Mouse (Mus musculus): Measurements from ENCODE around the gene Gm20479. TPM values are rescaled to one million over a fixed set of nuclear protein-coding genes. Genes with fewer than 3 reads are reported as not detected.

Gene Gm20479
- polyA plus RNA-seq, 1 experiment from 2014 or later = not detected

GRCm38 (mm10) chr7:27342595-27342994 is 14.6 kb downstream of the Gm20479 start:
- ATAC-seq (ENCODE audit: low FRiP score, low read depth) = no peak
- 43% methylated on average over 4 of the region's 4 CpGs for WGBS
- Histone ChIP-seq H3K27me3 (replicated peaks) (peaks cover 18% of the 10 kb centered on the region), H3K27ac (no peak overlapping the region), H3K4me1 (peaks cover 11% of the 10 kb centered on the region), H3K9me3 (no peaks in the 10 kb centered on the region), H3K4me2 (replicated peaks) (no peak overlapping the region), H3K36me3 (peaks cover 57% of the 10 kb centered on the region), H3K9ac (no peak overlapping the region), H3K4me3 (no peak overlapping the region)

DNA sequence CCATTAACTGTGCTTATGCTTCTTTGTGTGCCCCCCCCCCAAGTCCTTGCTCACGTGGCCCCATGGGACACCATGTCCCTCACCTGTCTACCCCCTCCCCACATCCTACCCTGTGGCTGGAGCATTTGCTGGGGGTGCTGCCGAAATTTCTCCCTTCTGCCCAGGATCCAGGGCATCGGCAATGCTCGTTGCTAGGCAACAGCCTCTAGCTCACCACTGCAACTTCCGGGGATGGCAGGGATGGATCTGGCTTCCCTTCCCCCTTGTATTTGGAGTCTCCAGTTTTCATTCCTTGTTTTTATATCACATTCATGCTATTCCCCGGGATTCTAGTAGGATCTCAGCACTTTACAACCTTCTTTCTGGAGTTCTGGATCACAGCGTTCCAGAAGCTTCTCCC is 17.7 kb downstream of the Gm20479 start:
- H3K9ac ChIP-seq = no peak overlapping the region
- H3K4me3 ChIP-seq = peak overlapping the region; percentile 16; the same call in 1 of the 2 replicates
- peaks cover 28% of the 10 kb centered on the region for H3K4me1 ChIP-seq
- ATAC-seq (ENCODE audit: low FRiP score, low read depth) = no peak
- no peaks in the 10 kb centered on the region for H3K9me3 ChIP-seq
- H3K27ac ChIP-seq = no peak overlapping the region
- peak overlapping the region; percentile 46 for H3K4me2 ChIP-seq (replicated peaks)
- WGBS = 22% methylated on average over 7 of the region's 7 CpGs
- H3K36me3 ChIP-seq = peaks cover 31% of the 10 kb centered on the region
- peaks cover 36% of the 10 kb centered on the region for H3K27me3 ChIP-seq (replicated peaks)

DNA sequence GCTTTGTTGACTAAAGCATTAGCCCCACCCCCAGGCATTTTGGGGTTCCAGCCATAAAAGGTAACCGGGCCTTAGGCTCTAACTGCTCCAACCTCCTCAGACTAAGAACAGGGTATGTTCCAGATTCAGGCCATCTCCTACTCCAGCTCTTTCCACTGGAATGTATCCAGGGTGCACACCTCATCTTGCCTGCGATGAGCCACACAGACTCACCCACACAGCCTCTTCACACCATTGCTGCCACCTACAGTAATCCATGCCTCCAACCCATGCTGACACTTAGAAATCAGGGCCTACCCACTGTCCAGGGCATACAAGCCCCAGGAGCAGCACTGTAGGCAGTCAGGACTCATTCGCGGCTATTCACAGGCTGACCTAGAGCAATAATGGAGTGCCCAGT is 18.1 kb downstream of the Gm20479 start:
- Histone ChIP-seq H3K27ac (no peak overlapping the region), H3K4me1 (peaks cover 32% of the 10 kb centered on the region), H3K9ac (no peak overlapping the region), H3K36me3 (peaks cover 27% of the 10 kb centered on the region), H3K9me3 (no peaks in the 10 kb centered on the region), H3K4me3 (peak overlapping the region; percentile 16; the same call in 1 of the 2 replicates), H3K27me3 (replicated peaks) (peaks cover 40% of the 10 kb centered on the region), H3K4me2 (replicated peaks) (peak overlapping the region; percentile 46)
- ATAC-seq (ENCODE audit: low FRiP score, low read depth) = no peak
- WGBS = 60% methylated on average over 4 of the region's 4 CpGs

DNA sequence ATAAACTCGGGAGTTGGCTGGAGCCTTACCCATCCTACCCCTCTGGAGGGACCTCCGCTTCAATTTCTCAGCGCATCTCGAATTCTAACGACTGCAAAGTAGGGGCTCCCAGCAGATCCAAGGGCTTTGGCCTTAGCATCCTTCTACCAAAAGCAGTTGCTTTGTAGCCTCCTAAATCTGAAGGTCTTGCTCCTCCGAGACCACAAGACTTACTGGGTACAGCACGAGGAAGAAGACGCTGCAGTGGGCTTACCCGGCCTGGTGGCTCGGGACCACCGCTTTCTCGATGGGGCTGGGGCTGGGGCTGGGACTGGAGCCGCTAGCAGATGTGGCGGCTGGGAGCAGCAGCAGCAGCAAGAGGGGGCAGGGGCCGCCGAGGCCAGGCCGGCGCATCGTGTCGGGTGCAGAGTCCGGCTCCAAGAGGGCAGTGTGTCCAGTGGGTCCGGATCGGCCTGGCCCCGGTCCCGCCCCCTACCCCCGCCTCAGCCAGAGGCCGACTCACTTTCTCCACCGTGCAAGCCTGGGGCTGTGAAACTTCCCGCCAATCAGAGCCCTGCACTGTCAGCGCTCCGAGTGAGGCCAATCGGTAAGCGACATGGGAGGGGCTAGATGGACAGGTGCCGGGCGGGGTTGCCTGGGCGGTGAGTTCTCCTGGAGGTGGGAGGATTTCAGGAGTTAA is 19.9 kb downstream of the Gm20479 start, which contains the start of gene Ltbp4:
Ltbp4 (minus strand) TSS at position 518 of the 679 bp plus-strand sequence.
- Histone ChIP-seq H3K9me3 (no peaks in the 10 kb centered on the region), H3K27me3 (replicated peaks) (peaks cover 58% of the 10 kb centered on the region), H3K4me1 (peaks cover 49% of the 10 kb centered on the region), H3K36me3 (peaks cover 12% of the 10 kb centered on the region), H3K9ac (peak within 1 kb of the TSS; percentile 44), H3K4me3 (peak within 1 kb of the TSS; percentile 40), H3K4me2 (replicated peaks) (peak within 1 kb of the TSS; percentile 75), H3K27ac (no peak within 1 kb of the TSS)
- under 1% methylated on average over 36 of the region's 36 CpGs for WGBS
- no peak for ATAC-seq (ENCODE audit: low FRiP score, low read depth)

- H3K36me3 ChIP-seq = peaks cover 2% of the 10 kb centered on the region
- WGBS = under 1% methylated on average over 47 of the region's 47 CpGs
- H3K4me1 ChIP-seq = peaks cover 50% of the 10 kb centered on the region
- H3K27ac ChIP-seq = no peak overlapping the region
- H3K4me3 ChIP-seq = peak overlapping the region; percentile 29
- H3K9me3 ChIP-seq = no peaks in the 10 kb centered on the region
- peaks cover 69% of the 10 kb centered on the region for H3K27me3 ChIP-seq (replicated peaks)
- peak overlapping the region; percentile 44 for H3K9ac ChIP-seq
- peak overlapping the region; percentile 75 for H3K4me2 ChIP-seq (replicated peaks)
- ATAC-seq (ENCODE audit: low FRiP score, low read depth) = peak; percentile 83
These were observed 21.0 kb downstream of the Gm20479 start for GRCm38 (mm10) chr7:27335928-27336823.

GRCm38 (mm10) chr7:27335011-27335720 is 22.1 kb downstream of the Gm20479 start:
- Histone ChIP-seq H3K9me3 (no peaks in the 10 kb centered on the region), H3K4me2 (replicated peaks) (peak overlapping the region; percentile 85), H3K9ac (no peak overlapping the region), H3K4me3 (no peak overlapping the region), H3K27ac (no peak overlapping the region), H3K4me1 (peaks cover 54% of the 10 kb centered on the region), H3K36me3 (no peaks in the 10 kb centered on the region), H3K27me3 (replicated peaks) (peaks cover 79% of the 10 kb centered on the region)
- WGBS = 58% methylated on average over 14 of the region's 15 CpGs
- no peak for ATAC-seq (ENCODE audit: low FRiP score, low read depth)

DNA sequence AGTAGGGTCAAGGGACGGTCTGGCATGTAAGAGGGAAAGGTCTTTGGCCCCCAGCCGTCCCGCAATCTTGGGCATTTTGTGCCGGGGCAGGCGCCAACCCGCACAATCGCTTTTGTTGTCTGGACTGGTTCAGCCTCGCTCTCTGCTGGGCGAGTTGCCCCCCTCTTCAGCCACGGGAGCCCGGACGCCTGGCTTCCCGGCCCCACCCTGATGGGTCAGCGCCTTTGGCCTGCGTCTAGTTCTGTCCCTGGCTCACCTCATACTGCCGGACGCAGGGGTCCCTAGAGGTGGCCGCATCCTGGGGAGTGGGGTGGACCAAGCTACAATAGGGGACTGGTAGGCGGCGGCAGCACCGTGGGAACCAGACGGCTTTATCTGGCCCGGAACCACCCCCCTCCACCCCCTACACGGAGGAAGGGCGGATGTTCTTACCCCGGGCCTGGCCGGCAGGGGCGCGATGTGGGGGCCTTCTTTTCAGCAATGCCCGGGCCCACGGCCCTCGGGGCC is 22.8 kb downstream of the Gm20479 start:
- Histone ChIP-seq H3K9me3 (no peaks in the 10 kb centered on the region), H3K27me3 (replicated peaks) (peaks cover 85% of the 10 kb centered on the region), H3K36me3 (no peaks in the 10 kb centered on the region), H3K27ac (no peak overlapping the region), H3K4me1 (peaks cover 55% of the 10 kb centered on the region), H3K9ac (no peak overlapping the region), H3K4me3 (peak overlapping the region; percentile 2; the same call in 1 of the 2 replicates), H3K4me2 (replicated peaks) (peak overlapping the region; percentile 85)
- 1% methylated on average over 32 of the region's 32 CpGs for WGBS
- ATAC-seq (ENCODE audit: low FRiP score, low read depth) = no peak

GRCm38 (mm10) chr7:27333316-27333941 is 23.8 kb downstream of the Gm20479 start:
- Histone ChIP-seq H3K36me3 (no peaks in the 10 kb centered on the region), H3K27me3 (replicated peaks) (peaks cover 87% of the 10 kb centered on the region), H3K9ac (peak overlapping the region; percentile 51), H3K9me3 (no peaks in the 10 kb centered on the region), H3K4me1 (peaks cover 55% of the 10 kb centered on the region), H3K4me3 (peak overlapping the region; percentile 43), H3K4me2 (replicated peaks) (peak overlapping the region; percentile 85), H3K27ac (no peak overlapping the region)
- ATAC-seq (ENCODE audit: low FRiP score, low read depth) = no peak
- WGBS = under 1% methylated on average over 63 of the region's 77 CpGs

DNA sequence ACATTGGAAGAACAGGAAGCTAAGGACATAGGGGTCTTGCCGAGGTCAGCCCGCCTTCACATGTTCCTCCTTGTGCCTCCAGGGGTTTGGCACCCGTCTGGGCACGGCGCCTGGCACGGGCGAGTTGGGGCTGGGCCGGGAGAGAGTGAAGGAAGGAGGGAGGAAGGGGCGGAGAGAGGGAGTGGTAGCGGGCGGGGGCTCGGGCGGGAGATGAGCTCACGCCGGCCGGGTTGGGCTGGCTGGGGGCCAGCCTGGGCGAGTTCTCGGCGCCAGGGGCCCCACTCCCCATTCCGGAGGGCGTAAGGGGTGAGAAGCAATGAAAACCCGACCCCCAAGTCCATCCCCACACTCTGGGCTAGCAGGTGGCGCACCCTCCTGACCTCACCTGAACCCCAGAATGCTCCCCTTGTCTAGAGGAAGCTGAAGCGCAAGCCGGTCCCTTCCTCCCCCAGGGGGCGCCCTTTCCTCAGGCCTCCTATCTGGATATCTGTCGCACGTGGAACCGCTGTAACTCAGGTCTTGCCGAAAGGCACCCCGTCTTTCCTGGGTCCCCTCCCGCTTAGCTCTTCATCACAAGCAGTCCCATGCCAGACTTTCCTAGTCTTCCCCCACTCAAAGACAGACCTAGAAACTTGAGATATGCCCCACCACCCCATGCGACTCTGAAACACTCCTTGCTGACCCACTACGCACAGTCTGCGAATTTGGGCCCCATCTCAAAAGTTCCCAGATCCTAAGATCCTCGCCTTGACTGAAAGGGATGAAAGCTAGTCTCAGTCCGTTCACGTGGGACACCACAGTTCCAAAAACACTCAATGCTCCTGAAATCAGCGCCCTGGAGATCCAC is 24.6 kb downstream of the Gm20479 start:
- Histone ChIP-seq H3K4me3 (peak overlapping the region; percentile 43; the same call in 1 of the 2 replicates), H3K4me2 (replicated peaks) (peak overlapping the region; percentile 85), H3K36me3 (no peaks in the 10 kb centered on the region), H3K4me1 (peaks cover 51% of the 10 kb centered on the region), H3K9me3 (no peaks in the 10 kb centered on the region), H3K9ac (0 out of 2 replicates have a peak overlapping the region, but pooled peaks have one; percentile 51), H3K27ac (no peak overlapping the region), H3K27me3 (replicated peaks) (peaks cover 87% of the 10 kb centered on the region)
- 2% methylated on average over 31 of the region's 39 CpGs for WGBS
- no peak for ATAC-seq (ENCODE audit: low FRiP score, low read depth)

DNA sequence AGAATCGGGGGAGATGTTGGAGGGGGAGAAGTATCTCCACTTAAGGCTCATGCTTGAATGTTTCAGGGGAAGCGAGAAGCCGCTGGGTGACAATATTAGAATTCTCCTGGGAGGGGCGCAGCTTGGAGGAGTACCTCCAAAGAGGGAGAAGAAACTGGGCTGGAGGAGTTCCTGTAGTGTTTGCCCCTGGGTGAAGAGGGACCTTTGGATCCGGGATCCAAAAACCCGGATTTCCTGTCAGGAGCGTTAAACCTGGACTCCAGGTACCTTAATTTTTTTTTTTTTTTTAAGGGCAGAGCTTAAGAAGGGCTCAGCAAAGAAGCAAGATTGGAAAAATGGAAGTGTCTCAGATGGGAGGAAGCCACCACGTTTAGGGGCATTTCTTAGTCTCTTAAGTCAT is 25.4 kb downstream of the Gm20479 start:
- no peak for ATAC-seq (ENCODE audit: low FRiP score, low read depth)
- H3K4me3 ChIP-seq = no peak overlapping the region
- no peaks in the 10 kb centered on the region for H3K36me3 ChIP-seq
- no peak overlapping the region for H3K9ac ChIP-seq
- 6% methylated on average over 8 of the region's 8 CpGs for WGBS
- no peak overlapping the region for H3K27ac ChIP-seq
- H3K4me2 ChIP-seq (replicated peaks) = no peak overlapping the region
- no peaks in the 10 kb centered on the region for H3K9me3 ChIP-seq
- H3K4me1 ChIP-seq = peaks cover 44% of the 10 kb centered on the region
- peaks cover 88% of the 10 kb centered on the region for H3K27me3 ChIP-seq (replicated peaks)

DNA sequence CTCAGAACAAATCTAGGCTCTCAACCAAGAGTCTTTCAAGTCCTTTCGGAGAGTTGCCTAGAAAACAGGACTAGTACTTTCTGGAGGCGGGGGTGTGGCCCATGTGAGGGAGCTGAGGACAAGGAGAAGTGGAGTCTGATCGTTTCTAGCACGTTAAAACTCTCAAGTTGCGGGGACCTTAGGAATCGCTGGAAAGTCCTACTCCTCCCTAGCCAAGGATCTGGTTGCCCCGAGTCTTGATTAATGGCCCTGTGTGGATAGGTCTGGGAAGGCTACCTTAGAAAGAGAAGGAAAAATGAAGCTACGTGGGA is 25.7 kb downstream of the Gm20479 start:
- Histone ChIP-seq H3K4me1 (peaks cover 40% of the 10 kb centered on the region), H3K27ac (no peak overlapping the region), H3K27me3 (replicated peaks) (peaks cover 92% of the 10 kb centered on the region), H3K9ac (no peak overlapping the region), H3K4me3 (no peak overlapping the region), H3K4me2 (replicated peaks) (no peak overlapping the region), H3K36me3 (no peaks in the 10 kb centered on the region), H3K9me3 (no peaks in the 10 kb centered on the region)
- 5% methylated on average over 8 of the region's 8 CpGs for WGBS
- no peak for ATAC-seq (ENCODE audit: low FRiP score, low read depth)
